Mouse (Mus musculus): Measurements from ENCODE around the gene Gm7030.
"Not testable (repeated sequence)": the region's sequence is repeated elsewhere in the genome, so short reads cannot be mapped to it uniquely, and the experiment has no call there.

DNA sequence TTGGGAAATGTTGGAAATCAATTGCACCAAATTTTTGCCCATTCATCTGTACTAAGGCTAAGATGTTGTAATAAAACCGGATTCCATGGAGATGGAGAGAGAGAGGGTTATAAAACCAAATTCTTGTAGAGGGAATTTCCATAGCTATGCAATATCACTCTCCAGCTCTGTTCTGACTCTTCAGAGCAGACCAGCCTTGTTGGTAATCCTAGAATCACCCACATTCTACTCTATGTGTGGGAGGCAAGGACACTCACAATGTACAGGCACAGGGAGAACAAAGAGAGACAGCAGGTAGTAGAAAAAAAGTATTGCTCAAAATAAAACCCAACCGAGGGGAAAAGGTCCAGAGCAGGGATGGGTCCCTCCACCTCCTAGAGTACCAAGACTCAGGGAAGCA lies 46.9 kb upstream of the Gm7030 start:
- not testable (repeated sequence) for TF ChIP-seq CTCF (conservative IDR thresholded peaks at IDR 0.05; ENCODE audit: low read length); NANOG (IDR thresholded peaks at IDR 0.05; ENCODE audit: borderline replicate concordance, low read length)
